Mouse (Mus musculus): ENCODE measurements around the gene Trpm2.

Gene Trpm2

GRCm38 (mm10) chr10:77867546-77867945, 102.8 kb downstream of the Trpm2 start:
- in situ Hi-C loops (cut with MboI; ENCODE audit: low pct_unique_long_range_greater_than_20kb in 1 of 2, low sequenced_read_pairs in 2 of 2, unreplicated experiment in 1 of 2): no loop called here

GRCm38 (mm10) chr10:77864762-77865143, 105.6 kb downstream of the Trpm2 start:
- in situ Hi-C loops (cut with MboI; ENCODE audit: low pct_unique_long_range_greater_than_20kb in 1 of 2, low sequenced_read_pairs in 2 of 2, unreplicated experiment in 1 of 2): no loop called here

- in situ Hi-C loops (cut with MboI; ENCODE audit: low pct_unique_long_range_greater_than_20kb in 1 of 2, low sequenced_read_pairs in 2 of 2, unreplicated experiment in 1 of 2): no loop called here
These were observed 106.1 kb downstream of the Trpm2 start for GRCm38 (mm10) chr10:77864067-77864761.

- in situ Hi-C loops (cut with MboI; ENCODE audit: low pct_unique_long_range_greater_than_20kb in 1 of 2, low sequenced_read_pairs in 2 of 2, unreplicated experiment in 1 of 2): no loop called here
These were observed 108.7 kb downstream of the Trpm2 start, which contains the start of gene Gm3285 for GRCm38 (mm10) chr10:77861675-77862074. Gm3285 (plus strand) TSS chr10:77861975.
